Mouse (Mus musculus) mouse embryonic stem cell (cell line): ENCODE data around the gene Lhfpl2.

Experiments used
- in situ Hi-C, 2 experiments: fragments of 300-500 bp; cut with MboI; formaldehyde crosslinking; loops; 1 replicate in 1 of 2; 3 replicates in 1 of 2; pipeline ENCODE4 v1.14.3; 2019 to 2020; ENCODE audit warnings: low sequenced_read_pairs in 2 of 2, low pct_unique_long_range_greater_than_20kb in 1 of 2, mixed read lengths in 1 of 2; ENCODE audit not compliant: unreplicated experiment in 1 of 2

The Lhfpl2 gene

DNA sequence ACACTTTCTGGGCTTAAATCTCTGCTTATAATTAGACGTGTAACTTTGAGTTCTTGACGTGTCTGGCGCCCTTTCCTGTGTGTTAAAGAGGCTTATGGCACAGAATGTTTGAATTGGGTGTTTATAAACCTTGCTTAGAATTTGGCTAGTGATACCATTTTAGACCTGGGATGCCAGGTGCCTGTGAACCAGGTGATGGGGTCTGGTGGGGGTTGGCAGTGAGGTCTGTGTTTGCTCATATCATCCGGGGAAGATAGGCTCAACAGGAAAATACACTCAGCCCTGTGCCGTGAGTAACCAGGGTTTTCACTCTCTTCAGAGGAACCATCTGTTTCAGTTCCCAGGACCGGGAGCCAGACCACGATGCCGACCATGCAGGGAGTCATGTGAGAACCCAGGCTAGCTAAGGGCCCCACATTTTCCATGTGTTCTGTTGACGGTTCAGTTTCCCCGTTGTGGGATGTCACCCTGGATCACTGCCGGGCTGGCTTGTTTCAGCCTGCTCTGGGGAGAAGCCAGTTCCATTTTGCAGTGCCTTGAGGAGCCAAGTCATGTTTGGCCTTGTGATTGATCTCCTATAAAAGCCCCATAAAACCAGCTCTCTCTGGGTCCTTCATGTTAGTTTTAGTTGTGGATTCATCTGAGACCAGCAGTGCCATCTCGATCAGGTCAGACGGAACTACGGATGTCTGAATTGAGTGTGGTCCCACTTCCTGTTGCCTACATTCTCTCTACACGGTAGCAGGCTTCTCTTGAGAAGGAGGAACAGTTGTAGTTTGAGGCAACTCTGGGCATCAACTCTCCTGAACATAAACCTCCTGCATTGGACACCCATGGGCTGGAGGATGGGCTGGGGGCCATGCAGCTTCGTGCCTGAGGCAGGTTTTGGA is 65.4 kb downstream of the Lhfpl2 start:
- in situ Hi-C loops: no loop called here

GRCm38 (mm10) chr13:94130394-94130793 is 72.8 kb downstream of the Lhfpl2 start:
- in situ Hi-C loops: no loop called here

DNA sequence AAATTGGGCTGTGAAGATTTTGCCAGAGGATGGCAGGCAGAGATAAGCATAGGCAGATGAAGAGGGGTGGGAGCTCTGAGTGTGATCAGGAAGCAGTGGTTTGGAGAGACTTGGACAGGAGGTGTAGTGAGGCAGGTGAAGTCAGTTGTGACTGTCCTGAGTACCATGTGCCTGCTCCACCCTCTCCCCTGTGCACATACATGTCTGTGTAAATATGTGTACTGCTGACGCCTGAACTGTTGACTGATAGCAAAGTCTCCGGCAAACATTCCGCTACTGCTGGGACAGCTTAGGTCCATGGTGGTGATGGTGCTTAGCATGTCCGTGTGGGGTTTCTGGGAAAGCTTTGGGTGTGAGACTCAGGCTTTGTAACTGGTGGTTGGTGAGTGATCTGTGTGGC is 73.5 kb downstream of the Lhfpl2 start:
- in situ Hi-C loops: no loop called here

- in situ Hi-C loops: no loop called here
These were observed 74.8 kb downstream of the Lhfpl2 start for GRCm38 (mm10) chr13:94132187-94132995.

GRCm38 (mm10) chr13:94134646-94135045 is 77.0 kb downstream of the Lhfpl2 start:
- in situ Hi-C loops: no loop called here

GRCm38 (mm10) chr13:94135180-94135579 is 77.6 kb downstream of the Lhfpl2 start:
- in situ Hi-C loops: no loop called here

- in situ Hi-C loops: no loop called here
These were observed 82.3 kb downstream of the Lhfpl2 start for GRCm38 (mm10) chr13:94139713-94140445.

DNA sequence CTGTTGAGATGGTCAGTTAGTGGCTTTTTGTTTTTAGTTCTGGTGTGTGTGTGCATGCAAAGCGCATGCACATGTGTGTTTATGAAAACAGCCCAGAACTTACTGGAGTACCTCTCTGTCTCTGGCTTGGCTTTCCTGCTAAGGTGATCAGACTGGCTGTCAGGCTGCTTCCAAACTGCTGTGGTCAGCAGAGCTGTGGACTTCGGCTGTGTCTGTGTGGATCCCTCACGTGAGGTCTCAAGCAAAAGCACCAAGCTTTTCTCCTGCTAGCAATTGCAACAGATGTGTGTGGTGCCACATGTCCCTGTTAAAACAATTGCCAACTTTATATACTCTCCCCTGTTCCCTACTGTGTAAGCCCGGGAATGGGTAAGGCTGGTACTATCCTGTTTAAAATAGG is 82.8 kb downstream of the Lhfpl2 start:
- in situ Hi-C loops: no loop called here

DNA sequence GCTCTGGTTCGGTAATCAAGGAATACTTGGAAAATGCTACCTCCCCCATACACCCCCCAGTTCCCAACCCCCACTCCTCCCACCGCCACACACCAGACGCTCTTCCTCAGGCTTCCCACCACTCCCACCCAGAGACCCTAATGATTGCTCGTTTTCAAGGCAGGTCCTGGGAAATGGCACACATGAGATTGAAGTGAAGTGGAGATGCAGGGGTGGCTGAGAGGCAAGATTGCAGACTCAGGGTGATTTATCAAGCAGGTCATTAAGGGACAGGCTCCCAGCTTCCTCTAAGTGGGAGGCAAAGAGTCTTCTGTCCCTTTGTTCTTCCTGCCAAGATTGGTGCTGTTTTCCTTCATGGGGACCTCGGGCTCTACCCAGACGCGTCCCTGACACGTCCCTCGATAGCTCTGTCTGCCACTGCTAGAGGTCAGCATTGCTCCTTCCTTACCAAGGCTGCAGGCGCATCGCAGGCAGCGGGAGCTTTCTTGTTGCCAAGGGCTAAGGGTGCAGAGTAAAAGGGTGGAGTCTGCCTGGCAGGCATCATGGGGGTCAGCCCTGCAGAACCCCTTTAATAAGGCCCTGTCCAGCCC is 85.6 kb downstream of the Lhfpl2 start:
- in situ Hi-C loops: no loop called here

- in situ Hi-C loops: no loop called here
These were observed 86.9 kb downstream of the Lhfpl2 start for GRCm38 (mm10) chr13:94144451-94144850.

DNA sequence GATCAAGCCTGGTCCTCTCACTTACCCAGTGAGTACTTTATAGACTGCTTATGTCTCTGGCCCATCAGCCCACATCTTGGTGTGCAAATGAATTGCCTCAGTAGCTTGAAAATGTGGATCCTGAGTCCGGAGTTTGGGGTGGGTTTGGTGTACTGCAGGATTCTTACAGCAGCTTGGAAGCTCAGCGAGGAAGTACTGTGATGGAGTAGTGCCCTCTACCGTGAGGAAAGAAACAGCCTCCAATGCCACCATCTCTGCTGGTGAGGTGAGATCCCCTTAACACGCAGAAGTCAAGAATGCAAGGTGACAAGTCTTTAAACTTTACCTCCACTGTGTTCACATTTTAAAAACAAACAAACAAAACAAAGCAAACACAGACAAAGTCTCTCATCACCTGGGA is 89.7 kb downstream of the Lhfpl2 start:
- in situ Hi-C loops: no loop called here

GRCm38 (mm10) chr13:94149006-94149405 is 91.4 kb downstream of the Lhfpl2 start:
- in situ Hi-C loops: no loop called here

DNA sequence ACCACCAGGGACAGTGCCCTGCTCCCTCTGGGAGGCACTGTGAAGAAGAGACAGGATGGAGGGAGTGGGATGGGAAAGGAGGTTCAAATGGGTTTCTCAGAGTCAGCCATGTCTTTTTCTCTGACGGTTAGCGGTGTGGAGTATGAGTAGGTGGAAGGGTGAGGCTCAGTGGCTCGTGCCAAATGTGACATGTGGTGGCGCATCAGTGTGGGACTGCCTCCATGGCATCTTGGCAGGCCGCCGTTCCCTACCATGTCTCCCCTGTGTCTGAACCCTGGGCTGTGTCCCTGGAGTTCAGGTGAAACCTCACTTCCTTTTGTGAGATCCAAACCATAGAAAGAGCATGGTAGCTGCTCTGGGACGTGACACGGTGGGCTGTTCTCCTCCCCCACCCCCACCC is 92.2 kb downstream of the Lhfpl2 start:
- in situ Hi-C loops: no loop called here

- in situ Hi-C loops: no loop called here
These were observed 93.7 kb downstream of the Lhfpl2 start for GRCm38 (mm10) chr13:94151308-94151707.

DNA sequence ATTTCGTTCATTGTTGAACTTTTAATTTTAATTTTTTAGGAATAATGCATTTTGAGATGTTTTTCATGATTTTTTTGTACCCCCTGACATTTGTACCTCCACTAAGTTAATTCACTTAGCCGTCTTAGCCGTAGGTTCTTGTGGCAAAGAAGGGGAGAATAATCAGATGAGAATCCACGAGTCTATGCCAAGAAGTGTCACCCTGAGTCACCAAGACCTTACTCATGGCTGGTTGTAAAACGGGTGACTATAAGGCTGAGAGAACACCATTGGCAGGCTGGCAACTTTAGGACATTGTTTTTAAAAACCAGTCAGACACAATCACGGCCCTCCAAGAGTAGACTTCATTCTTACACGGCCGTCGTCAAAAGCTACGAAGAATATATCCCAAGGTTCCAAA is 95.2 kb downstream of the Lhfpl2 start:
- in situ Hi-C loops: no loop called here

GRCm38 (mm10) chr13:94153658-94154057 is 96.1 kb downstream of the Lhfpl2 start:
- in situ Hi-C loops: no loop called here

DNA sequence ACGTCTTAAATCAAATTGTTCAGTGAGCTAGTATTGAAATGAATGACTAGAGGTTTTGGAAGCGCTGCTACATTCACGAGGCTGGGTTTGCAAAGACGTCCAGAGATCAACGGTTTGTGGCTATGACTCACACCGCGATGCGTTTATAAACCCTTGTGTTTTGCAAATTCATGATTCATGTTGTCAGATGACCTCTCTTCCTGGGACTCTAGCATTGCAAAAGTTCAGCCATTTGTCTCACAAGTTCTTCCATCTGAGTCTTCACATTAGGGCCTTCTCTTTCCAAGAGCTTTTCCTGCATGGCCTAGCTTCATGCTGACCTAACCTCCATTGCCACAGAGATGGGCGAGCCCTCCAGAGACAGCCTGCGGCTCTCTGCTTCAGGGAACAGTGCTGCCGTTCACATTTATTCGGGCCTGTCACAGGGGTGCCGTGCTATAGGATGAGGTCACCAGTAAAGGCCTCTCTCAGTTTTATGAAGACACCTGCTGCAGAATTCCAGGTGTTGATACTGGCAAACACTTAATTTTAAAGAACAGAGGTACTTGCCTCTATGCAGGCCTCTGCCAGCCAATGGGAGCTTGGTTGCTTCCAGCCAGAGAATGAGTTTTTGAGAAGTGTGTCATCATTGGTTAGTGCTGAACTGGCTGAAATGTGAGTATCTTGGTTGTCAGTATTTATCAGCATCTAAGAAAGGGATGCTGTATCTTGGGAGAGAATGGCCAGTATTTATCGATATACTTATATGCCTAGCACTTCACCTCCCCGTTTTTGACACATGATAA is 97.1 kb downstream of the Lhfpl2 start:
- in situ Hi-C loops: no loop called here
